Mouse (Mus musculus) adrenal gland, postnatal 10 days (tissue): ENCODE data around the gene Ccl27a. TPM values are rescaled to one million over a fixed set of nuclear protein-coding genes. Genes with fewer than 3 reads are reported as not detected.

ENCODE experiments used
- DNase-seq: peaks from one replicate; pipeline ENCODE4 v3.0.0; 2021; ENCODE audit warnings: mixed read lengths
- total RNA-seq, 2 experiments: library from RNA; stranded (reverse); gene quantifications; 2 replicates each; pipeline ENCODE4 v1.2.3; 2021

Gene Ccl27a
- total RNA-seq, 2 experiments from 2014 or later, result 31.0 to 44.5 TPM

DNA sequence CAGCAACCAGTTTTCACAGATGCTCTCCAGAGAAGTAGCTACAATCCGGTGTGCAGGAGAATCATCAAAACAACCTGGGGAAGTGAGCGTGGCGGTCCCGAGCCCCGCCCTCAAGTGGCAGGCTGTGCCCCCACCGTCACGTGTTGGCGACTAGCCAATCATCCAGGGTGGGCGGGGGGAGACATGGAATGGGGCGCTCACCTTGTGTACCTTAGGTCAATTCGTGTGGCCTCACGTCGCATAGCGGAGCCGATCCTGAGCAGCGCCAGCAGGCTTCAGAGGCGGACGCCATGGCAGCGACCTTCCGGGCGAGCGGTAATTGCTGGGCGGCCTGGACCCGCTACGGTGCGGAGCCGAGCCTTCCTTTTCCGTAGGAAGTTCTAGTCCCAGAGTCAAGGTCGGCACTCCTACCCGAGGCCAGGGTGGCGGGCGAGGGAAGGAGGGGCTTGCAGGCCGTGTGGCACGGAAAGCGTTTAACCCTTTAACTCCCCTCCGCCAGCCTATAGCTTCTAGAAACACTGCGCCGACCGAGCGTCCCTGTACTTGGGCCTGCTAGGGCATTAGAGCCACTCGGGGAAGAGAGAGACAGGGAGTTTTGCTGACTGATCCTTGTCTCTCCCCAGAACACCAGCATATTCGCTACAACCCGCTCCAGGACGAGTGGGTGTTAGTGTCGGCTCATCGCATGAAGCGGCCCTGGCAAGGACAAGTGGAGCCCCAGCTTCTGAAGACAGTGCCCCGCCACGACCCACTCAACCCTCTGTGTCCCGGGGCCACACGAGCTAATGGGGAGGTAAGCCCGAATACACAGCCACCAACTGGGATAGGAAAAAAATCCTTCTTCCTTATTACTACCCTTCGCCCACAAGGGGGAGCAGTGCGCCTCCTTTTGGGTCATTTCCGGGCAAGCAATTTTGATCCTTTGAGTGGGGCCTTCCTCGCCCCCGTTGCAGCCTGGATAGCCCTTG is 18.4 kb downstream of the Ccl27a start, which contains the start of gene Sigmar1:
Gene Sigmar1 (minus strand): TSS at position 820 of the 968 bp plus-strand sequence.
- DNase-seq, result peak; percentile 89

GRCm38 (mm10) chr4:41754797-41755337 is 19.2 kb downstream of the Ccl27a start, which contains the start of gene Galt:
Gene Galt, plus strand, starts transcription at chr4:41755228.
- no peak for DNase-seq

DNA sequence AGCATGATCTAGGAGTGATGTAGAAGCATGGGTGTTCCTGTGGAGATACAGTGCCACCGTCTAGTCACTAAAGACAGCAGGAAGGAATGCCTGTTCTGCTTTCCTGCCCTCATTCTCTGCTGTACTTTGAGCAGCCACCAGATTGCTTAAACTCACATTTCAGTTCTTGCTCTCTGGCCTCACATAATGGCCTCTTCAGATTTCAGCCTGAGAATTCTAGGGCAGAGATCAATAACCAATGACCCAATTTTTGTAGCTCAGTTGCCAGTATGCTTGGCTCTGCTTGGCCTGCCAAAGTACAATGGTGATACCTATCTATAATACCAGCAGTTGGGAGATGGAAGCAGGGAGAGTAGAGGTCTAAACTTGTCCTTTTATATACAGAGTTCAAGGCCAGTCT is 29.0 kb downstream of the Ccl27a start:
- no peak for DNase-seq

- DNase-seq, result no peak
Observed at GRCm38 (mm10) chr4:41744131-41744530, 29.9 kb downstream of the Ccl27a start.

GRCm38 (mm10) chr4:41741158-41741560 is 32.9 kb downstream of the Ccl27a start:
- peak; percentile 95 for DNase-seq

GRCm38 (mm10) chr4:41740380-41741157 is 33.5 kb downstream of the Ccl27a start:
- no peak for DNase-seq

DNA sequence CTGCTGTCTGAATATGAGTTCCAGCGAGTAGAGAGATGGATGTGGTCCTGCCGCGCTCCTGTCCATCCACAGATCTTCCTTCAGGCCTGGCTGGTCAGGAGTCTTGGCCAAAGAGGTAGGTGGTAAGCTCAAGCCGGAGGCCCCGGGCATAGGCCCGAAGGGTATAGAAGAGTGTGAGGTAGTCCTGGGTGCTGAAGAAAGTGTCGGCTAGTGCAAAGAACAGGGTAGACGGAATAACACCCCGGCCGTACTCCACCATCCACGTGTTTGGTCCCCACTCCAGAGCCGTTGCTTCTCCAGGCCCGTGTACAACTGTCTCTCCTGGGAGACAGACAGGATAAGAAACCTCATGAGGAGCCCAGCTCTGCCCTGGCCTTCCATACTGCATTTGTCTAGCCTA is 34.8 kb downstream of the Ccl27a start:
- no peak for DNase-seq

DNA sequence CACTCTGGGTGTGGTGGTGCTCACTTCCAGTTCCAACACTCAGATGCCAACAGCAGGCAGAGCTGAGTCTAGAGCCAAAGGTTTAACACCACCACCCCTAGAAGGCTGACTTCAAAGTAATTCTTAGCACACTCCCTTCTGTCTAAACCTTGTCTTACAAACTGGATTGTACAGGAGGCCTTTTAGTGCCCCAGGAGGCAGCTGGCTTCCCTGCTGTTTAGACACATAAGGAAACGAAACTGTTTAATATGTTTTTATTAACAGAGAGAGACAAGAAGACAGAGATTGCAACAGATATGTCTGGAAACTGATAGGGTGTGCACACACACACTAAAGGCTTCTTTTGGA is 35.8 kb downstream of the Ccl27a start:
- DNase-seq, result no peak

DNA sequence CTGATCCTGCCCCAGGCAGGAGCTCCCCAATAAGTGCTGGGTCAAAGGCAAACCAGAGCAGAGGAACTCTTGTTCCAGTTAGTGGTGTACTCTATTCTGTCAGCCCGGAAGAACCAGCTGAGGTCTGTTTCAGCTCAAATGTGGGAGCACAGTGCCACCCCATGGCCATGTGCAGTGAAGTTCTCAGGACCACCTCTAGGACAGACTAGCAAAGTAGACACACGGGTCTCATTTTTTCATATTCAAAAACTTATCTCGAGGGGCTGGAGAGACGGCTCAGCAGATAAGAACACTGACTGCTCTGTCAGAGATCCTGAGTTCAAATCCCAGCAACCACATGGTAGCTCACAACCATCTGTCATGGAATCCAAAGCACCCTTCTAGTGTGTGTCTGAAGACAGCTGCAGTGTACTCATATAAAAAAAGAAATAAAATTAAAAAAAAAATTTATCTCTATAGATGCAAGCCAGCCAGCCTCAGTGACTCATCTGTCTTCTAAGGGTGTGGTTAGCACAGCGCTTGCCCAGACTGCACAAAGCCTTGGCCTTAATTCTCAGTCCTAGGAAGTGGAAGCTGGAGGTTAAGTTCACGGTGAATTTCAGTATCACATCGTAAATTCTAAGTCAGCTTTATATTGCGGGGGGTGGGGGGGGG is 36.3 kb downstream of the Ccl27a start:
- DNase-seq, result peak; percentile 77

- DNase-seq, result no peak
Observed at GRCm38 (mm10) chr4:41731052-41731765, 42.8 kb downstream of the Ccl27a start, which contains the start of gene Arid3c. Gene Arid3c, minus strand, starts transcription at chr4:41731142.

- DNase-seq, result no peak
Observed at GRCm38 (mm10) chr4:41726826-41727621, 47.0 kb downstream of the Ccl27a start.

- DNase-seq, result peak; percentile 90
Observed at GRCm38 (mm10) chr4:41722918-41723351, 51.1 kb downstream of the Ccl27a start, which contains the start of gene Dctn3. Gene Dctn3, minus strand, starts transcription at chr4:41723170.

Other genes starting within 250 kb of the Ccl27a start
- 10 to 100 TPM; 18.8 to 23.5 TPM for gene Fam219a, start 204.7 kb downstream of the Ccl27a start, total RNA-seq
- gene Dnaic1, start 204.5 kb downstream of the Ccl27a start, total RNA-seq, result 1 to 10 TPM; 3.3 to 3.5 TPM
- gene Enho, start 133.9 kb downstream of the Ccl27a start, total RNA-seq, result 10 to 100 TPM; 10.3 to 10.5 TPM
- gene Cntfr, start 77.2 kb downstream of the Ccl27a start, total RNA-seq, result 10 to 100 TPM; 53.0 to 67.0 TPM
- 10 to 100 TPM; 61.0 to 68.2 TPM for gene Il11ra1, start 74.3 kb downstream of the Ccl27a start, total RNA-seq
- 10 to 100 TPM; 36.2 to 39.0 TPM for gene Rpp25l, start 60.7 kb downstream of the Ccl27a start, total RNA-seq
- 100 to 1,000 TPM; 100 to 104 TPM for gene Dctn3, start 51.1 kb downstream of the Ccl27a start, total RNA-seq
- not detected for gene Arid3c, start 43.1 kb downstream of the Ccl27a start, total RNA-seq
- 10 to 100 TPM; 42.3 to 49.2 TPM for gene Galt, start 19.0 kb downstream of the Ccl27a start, total RNA-seq
- gene Sigmar1, start 18.1 kb downstream of the Ccl27a start, total RNA-seq, result 10 to 100 TPM; 65.8 to 68.8 TPM
- not detected for gene Gm21541, start 129.4 kb upstream of the Ccl27a start, total RNA-seq
- gene Gm20878, start 167.3 kb upstream of the Ccl27a start, total RNA-seq, result 1 to 10 TPM; 2.8 to 4.5 TPM
- under 1 TPM; 0.33 to 0.58 TPM for gene Fam205a4, start 191.8 kb upstream of the Ccl27a start, total RNA-seq